Mouse (Mus musculus) adrenal gland, adult 2 months (tissue): ENCODE data around the gene Parp9. TPM values are rescaled to one million over a fixed set of nuclear protein-coding genes. Genes with fewer than 3 reads are reported as not detected.
A peak's percentile ranks its signal among the peaks of the same experiment; 100 is the strongest.
"Not testable (repeated sequence)": the region's sequence is repeated elsewhere in the genome, so short reads cannot be mapped to it uniquely, and the experiment has no call there.

Source experiments
- DNase-seq: peaks from one replicate; pipeline ENCODE4 v3.0.0; 2021
- long read RNA-seq: library from polyadenylated mRNA; stranded (forward); transcript quantifications from one replicate; pipeline ENCODE4 v2.0.0, GENCODE M21; 2021
- polyA plus RNA-seq: library from polyadenylated mRNA; depleted of rRNA; stranded (reverse); fragments of >200 nt; gene quantifications from 2 replicates; pipeline ENCODE4 v1.2.3, GENCODE M21; 2012; rRNA removed
- total RNA-seq, 2 experiments: library from RNA; stranded (reverse); gene quantifications; 2 replicates each; pipeline ENCODE4 v1.2.3; 2021

Gene Parp9
- total RNA-seq (10 to 100 TPM; 10.7 to 15.4 TPM), polyA plus RNA-seq (1.8 and 2.1 TPM in 2 replicates)
- long read RNA-seq, partial matches to known transcripts = 0 of 7 reads
- long read RNA-seq, other reads (novel, unspliced or antisense) = 2 of 7 reads

- peak; percentile 81 for DNase-seq
Measured at GRCm38 (mm10) chr16:35938211-35939151, at the start of gene Parp9, which contains the start of gene Dtx3l. Gene Parp9 (plus strand): TSS chr16:35938470. Gene Dtx3l (minus strand): TSS chr16:35939151.

DNA sequence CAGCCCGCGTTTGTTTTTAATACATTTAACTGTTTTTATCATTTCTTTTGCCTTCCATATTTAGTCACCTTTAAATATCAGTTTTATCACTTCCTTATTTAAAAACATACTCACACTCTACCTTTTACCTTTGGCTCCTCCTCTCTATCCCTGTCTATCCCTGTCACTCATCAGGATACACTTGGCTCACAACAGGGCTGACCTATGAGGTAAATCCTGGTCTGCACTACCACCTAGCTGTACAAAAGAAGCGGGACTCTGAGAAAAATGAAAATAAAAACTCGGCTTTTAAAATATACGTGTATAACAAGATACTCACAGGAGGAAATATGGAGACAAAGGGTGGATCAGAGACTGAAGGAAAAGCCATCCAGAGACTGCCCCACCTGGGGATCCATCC, 49.4 kb upstream of the Parp9 start:
- DNase-seq = no peak

GRCm38 (mm10) chr16:35890645-35891044, 47.6 kb upstream of the Parp9 start:
- DNase-seq = no peak

DNA sequence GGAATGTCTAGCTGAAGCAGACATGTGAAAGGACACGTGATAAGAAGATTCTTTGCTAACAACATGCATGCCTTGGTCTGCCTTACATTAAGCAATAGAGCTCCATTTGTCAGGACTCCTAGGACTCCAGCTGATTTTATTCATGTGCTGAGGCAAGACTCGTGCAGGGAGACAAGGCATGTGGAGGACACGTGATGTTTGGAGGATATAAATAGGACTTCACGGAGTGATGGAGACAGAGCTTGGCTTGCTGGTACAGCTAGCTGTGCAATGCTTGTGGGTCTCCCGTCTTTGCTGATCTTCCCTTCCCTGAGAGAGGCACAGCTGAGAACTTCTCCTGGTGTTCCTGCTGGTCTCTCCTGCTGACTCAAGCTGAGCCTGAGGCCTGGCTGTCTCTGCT, 46.7 kb upstream of the Parp9 start:
- not testable (repeated sequence) for DNase-seq

DNA sequence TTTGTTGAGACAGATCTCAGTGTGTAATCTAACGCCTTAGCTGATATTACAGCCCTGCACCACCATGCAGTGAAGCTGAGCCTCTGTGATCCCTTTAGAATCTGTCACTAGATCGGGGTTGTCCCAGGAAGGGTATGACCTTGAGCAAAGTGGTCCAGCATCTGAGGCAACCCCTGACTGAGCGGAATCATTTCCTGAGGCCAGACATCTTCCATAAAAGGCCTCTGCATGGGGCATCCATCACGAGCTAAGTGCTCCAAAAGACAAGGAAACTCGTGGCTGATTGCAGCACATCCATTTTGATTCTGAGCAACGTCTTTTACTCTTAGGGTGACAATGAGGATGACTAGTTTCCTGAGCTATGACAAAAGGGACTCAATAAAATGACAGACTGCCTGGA, 43.3 kb upstream of the Parp9 start:
- DNase-seq = no peak

DNA sequence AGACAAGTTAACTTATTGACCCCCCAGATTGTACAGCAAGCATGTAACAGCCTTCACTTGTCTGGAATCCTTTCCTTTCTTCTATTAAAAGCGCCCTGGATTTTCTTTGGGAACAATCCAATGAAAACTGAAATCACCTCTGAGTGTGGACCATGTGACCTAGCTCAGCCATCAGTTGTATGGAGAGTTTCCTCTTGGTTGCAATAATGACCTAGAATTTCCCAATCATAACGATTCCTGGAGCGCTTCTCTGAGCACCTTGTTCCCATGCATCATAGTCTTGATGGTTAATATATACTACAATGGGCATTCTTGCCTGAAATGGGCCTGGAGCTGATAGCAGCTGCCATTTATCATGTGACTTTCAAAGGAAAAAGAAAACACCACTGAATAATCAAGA, 37.7 kb upstream of the Parp9 start:
- no peak for DNase-seq

DNA sequence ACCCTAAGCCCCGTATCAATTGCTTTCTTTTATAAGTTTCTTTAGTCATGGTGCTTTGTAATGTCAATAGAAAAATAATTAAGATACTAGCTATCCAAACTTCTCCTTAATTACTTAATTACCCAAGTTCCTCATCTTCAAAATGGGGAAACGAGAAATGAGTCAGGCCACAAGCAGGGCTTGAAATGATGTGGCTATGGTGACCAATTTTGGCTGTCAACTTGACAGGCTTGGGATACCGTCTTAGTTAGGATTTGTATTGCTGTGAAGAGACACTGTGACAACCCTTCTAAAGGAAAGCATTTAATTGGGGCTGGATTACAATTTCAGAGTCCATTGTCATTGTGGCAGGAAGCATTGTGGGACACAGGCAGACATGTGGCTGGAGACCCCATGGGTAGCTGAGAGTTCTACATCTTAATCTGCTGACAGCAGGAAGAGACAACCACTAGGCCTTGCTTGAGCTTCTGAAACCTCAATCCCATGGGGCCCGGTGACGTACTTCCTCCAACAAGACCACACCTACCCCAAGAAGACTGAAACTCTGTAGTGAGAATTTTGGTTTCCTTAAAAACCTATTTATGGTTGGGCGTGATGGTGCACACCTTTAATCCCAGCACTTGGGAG, 35.1 kb upstream of the Parp9 start:
- DNase-seq = no peak

GRCm38 (mm10) chr16:35904121-35904736, 34.0 kb upstream of the Parp9 start:
- no peak for DNase-seq

GRCm38 (mm10) chr16:35905355-35905754, 32.9 kb upstream of the Parp9 start:
- DNase-seq = no peak

- DNase-seq = no peak
Measured at GRCm38 (mm10) chr16:35905819-35906485, 32.3 kb upstream of the Parp9 start.

GRCm38 (mm10) chr16:35906887-35907286, 31.4 kb upstream of the Parp9 start:
- peak; percentile 15 for DNase-seq

- peak; percentile 74 for DNase-seq
Measured at GRCm38 (mm10) chr16:35907432-35908201, 30.7 kb upstream of the Parp9 start.

DNA sequence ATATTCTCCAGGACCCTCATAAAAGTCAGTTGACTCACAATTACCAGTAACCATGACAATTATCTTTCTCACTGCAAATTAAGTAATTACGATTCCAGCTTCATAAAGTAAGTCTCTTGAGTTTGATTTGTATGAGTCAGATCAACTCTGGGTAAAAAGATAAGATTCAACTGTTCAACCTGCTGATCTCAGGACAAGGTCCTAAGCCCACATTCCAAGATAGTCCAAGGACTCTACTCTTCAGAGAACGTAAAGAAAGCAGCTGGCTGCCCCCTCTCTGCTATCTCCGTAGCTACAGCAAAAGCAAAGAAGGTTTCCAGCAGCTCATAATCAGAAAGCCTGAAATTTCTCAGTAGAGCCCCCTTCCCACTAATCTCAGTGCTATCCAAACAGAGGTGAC, 26.8 kb upstream of the Parp9 start:
- DNase-seq = no peak

DNA sequence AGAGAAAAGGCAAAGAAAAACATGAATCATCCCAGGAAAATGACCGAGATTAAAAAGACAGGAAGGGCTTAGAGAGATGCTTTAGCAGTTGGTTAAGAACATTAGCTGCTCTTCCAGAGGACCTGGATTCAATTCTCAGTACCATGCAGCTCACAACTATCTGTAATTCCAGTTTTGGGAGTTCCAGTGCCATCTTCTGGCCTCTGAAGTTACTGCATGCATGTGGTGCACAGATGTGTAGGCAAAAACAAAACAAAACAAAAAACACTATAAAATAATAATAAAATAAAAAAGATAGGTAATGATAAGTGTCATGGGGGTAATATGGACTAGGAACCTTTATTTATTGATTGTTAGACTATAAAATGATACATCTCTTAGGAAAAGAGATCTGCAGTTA, 24.7 kb upstream of the Parp9 start:
- no peak for DNase-seq

- no peak for DNase-seq
Measured at GRCm38 (mm10) chr16:35914301-35914700, 24.0 kb upstream of the Parp9 start.

DNA sequence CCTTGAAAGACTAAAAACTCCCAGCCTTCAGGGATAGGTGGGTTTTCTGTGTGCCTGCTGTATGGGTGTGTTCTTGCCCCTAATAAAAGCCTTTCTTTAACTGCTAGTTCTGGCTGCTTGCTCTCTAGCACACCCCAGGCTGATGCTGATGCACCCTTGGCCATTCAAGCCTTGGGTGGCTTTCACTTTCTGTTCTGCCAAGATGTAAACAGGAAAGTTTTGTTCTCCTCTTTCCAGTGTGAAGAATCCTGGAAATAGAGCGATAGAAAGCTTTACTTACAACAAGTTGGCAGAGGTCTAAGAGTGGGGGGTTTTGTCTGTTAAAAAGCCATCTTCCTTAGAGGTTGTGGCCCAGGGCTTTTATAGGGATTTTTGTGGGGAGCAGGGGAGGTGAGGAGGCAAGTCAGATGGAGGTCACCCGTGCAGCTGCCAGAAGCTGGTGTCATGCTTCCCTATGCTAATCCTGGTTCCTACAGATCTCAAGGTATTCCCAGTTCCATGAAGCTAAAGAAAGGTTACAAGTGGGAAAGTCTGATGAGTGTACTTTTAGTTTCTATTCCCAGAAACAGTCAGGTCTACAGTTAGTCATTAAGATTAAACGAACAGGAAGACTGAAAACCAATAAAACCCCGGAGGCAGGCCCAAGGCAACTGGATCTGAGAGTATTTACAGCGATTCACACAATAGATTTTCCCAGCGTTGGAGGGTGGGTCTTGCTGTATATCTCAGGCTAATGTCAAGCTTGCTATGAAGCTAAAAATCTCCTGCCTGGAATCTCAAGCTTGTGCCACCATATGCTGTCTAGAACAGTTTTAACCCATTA, 19.3 kb upstream of the Parp9 start:
- DNase-seq = no peak

- no peak for DNase-seq
Measured at GRCm38 (mm10) chr16:35921676-35922235, 16.5 kb upstream of the Parp9 start.

DNA sequence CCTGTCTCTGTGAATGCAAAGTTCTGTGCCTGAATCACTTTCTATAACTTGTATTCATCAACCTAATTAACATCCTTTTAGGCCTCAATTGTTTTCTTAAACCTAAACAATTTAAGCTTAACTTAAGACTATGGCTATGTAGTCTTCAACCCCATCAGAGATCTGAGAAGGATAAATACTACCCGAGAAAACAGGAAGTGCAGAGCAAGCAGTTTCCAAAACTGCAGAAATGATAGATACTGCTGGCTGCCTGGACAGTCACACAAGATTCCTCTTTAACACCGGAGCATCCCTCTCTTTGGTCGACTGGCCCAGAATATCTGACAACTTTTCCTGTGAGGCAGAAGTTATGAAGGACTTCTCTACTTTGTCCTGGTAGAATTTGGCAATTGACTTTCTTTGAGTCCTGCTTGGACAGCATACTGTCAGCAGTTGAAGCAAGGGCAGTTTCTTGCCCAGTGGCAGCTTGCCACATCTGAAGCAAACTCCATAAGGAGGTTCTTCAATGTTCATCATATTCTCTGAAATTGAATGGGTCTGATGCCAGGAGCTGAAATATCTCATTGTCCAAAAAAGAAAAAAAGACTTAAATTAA, 15.9 kb upstream of the Parp9 start:
- DNase-seq = no peak

DNA sequence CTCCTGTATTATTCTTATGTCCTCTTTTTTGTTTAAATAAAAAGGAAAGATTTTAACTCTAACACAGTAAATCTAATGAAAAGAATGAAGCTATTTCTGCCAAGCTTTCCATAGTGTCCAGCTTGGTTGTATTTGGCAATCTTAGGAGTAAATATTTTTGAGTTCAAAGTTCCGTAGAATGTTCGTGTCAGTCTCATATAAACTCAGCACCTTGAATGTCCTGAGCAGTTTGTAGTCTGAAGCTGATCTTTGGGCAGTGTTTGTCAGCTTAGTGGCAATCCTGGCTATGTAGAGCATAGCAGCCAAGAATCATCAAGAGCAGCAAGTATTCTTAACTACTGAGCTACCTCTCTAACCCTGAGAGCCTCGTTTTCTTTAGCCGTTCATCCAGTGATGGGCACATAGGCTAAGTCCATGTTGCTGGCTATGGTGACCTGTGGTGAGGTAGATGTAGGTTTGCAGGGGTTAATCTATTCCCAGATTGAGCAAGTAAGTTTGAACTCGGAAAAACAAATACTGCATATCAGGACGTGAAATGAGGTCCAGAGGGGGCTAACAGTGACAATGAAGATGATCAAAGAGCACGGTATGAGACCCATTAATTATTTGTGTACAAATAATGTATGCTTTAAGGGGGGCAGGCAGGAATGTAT, 14.6 kb upstream of the Parp9 start:
- DNase-seq = no peak
